Mouse (Mus musculus) layer of hippocampus, postnatal 36 days (tissue): ENCODE measurements at regions not wholly inside any gene's neighbourhood (a gene's known extent, or its start where the extent isn't known, plus 50 kb on each side); places are given as distances from the start of the nearest gene placed in this dataset.

ENCODE experiments used
- DNase-seq, 2 experiments: peaks; one replicate each; pipeline ENCODE4 v3.0.0; 2022

- DNase-seq, result no peak
Measured at GRCm38 (mm10) chr3:115655020-115655419, 59.9 kb downstream of the S1pr1 start.

- DNase-seq, result no peak
Measured at GRCm38 (mm10) chr3:115652236-115652635, 62.6 kb downstream of the S1pr1 start.

GRCm38 (mm10) chr3:115649338-115650117 is 65.3 kb downstream of the S1pr1 start:
- DNase-seq, result no peak

GRCm38 (mm10) chr3:115646993-115647392 is 67.9 kb downstream of the S1pr1 start:
- DNase-seq, result no peak

- no peak for DNase-seq
Measured at GRCm38 (mm10) chr3:115644307-115644706, 70.6 kb downstream of the S1pr1 start.

- DNase-seq, result peak; percentile 77 to 80
Measured at GRCm38 (mm10) chr3:115642846-115643260, 72.0 kb downstream of the S1pr1 start.

GRCm38 (mm10) chr3:115642001-115642845 is 72.6 kb downstream of the S1pr1 start:
- no peak for DNase-seq

- DNase-seq, result no peak
Measured at GRCm38 (mm10) chr3:115641411-115641810, 73.5 kb downstream of the S1pr1 start.

GRCm38 (mm10) chr3:115635487-115635886 is 79.4 kb downstream of the S1pr1 start:
- DNase-seq, result no peak

- DNase-seq, result no peak
Measured at GRCm38 (mm10) chr3:115635081-115635480, 79.8 kb downstream of the S1pr1 start.

GRCm38 (mm10) chr3:115632417-115632743 is 82.5 kb downstream of the S1pr1 start:
- DNase-seq, result no peak

GRCm38 (mm10) chr3:115631573-115632416 is 83.1 kb downstream of the S1pr1 start:
- no peak for DNase-seq

- no peak for DNase-seq
Measured at GRCm38 (mm10) chr3:115622920-115623319, 92.0 kb downstream of the S1pr1 start.

- DNase-seq, result peak; percentile 16 to 21
Measured at GRCm38 (mm10) chr3:115622300-115622699, 92.6 kb downstream of the S1pr1 start.

- DNase-seq, result no peak
Measured at GRCm38 (mm10) chr3:115619970-115620369, 94.9 kb downstream of the S1pr1 start.

GRCm38 (mm10) chr3:115615994-115616598 is 98.8 kb downstream of the S1pr1 start:
- peak; percentile 29 to 44 for DNase-seq

GRCm38 (mm10) chr3:115612859-115613258 is 102.0 kb downstream of the S1pr1 start:
- DNase-seq, result no peak

- DNase-seq, result no peak
Measured at GRCm38 (mm10) chr3:115608087-115608486, 106.8 kb downstream of the S1pr1 start.

GRCm38 (mm10) chr3:115604734-115605279 is 110.1 kb downstream of the S1pr1 start:
- no peak for DNase-seq

GRCm38 (mm10) chr3:115604267-115604666 is 110.6 kb downstream of the S1pr1 start:
- DNase-seq, result no peak

- no peak for DNase-seq
Measured at GRCm38 (mm10) chr3:115603803-115604202, 111.1 kb downstream of the S1pr1 start.

GRCm38 (mm10) chr3:115599281-115599680 is 115.6 kb downstream of the S1pr1 start:
- no peak for DNase-seq
